Mouse (Mus musculus) bone marrow macrophage, adult 2 months (primary cell): Measurements from ENCODE around the gene Cdc45. TPM values are rescaled to one million over a fixed set of nuclear protein-coding genes. Genes with fewer than 3 reads are reported as not detected.

Source experiments
- H3K27ac ChIP-seq: 2 replicates; pipeline ENCODE4 v1.5.1; 2012; ENCODE audit warnings: low read depth, low read length; ENCODE audit not compliant: insufficient read depth
- H3K4me1 ChIP-seq: 2 replicates; pipeline ENCODE4 v1.6.1; 2012; ENCODE audit warnings: low read length; ENCODE audit not compliant: control insufficient read depth, insufficient read depth
- H3K4me3 ChIP-seq: 2 replicates; pipeline ENCODE4 v1.5.1; 2012; ENCODE audit warnings: mild to moderate bottlenecking, low read length, moderate library complexity; ENCODE audit not compliant: insufficient read depth
- CTCF ChIP-seq: IDR thresholded peaks from 2 replicates; pipeline ENCODE4 v1.5.1; 2012; ENCODE audit warnings: low read depth, mild to moderate bottlenecking, low read length, moderate library complexity
- POLR2A ChIP-seq: IDR thresholded peaks from 2 replicates; pipeline ENCODE4 v1.6.1; 2012; ENCODE audit warnings: mild to moderate bottlenecking, low read depth, low read length, borderline replicate concordance
- polyA plus RNA-seq: library from polyadenylated mRNA; stranded (reverse); fragments of >200 nt; gene quantifications from 2 replicates; pipeline ENCODE4 v1.2.4, GENCODE M21; 2012; ENCODE audit not compliant: missing spikeins, insufficient read depth, insufficient read length

The Cdc45 gene
- polyA plus RNA-seq, 1 experiment, result 9.7 TPM

GRCm38 (mm10) chr16:18829102-18829501 lies 17.3 kb upstream of the Cdc45 start:
- Histone ChIP-seq H3K4me3 (no peak overlapping the region), H3K4me1 (no peaks in the 10 kb centered on the region), H3K27ac (no peak overlapping the region)
- TF ChIP-seq POLR2A, result no peak
- no peak for TF ChIP-seq CTCF

DNA sequence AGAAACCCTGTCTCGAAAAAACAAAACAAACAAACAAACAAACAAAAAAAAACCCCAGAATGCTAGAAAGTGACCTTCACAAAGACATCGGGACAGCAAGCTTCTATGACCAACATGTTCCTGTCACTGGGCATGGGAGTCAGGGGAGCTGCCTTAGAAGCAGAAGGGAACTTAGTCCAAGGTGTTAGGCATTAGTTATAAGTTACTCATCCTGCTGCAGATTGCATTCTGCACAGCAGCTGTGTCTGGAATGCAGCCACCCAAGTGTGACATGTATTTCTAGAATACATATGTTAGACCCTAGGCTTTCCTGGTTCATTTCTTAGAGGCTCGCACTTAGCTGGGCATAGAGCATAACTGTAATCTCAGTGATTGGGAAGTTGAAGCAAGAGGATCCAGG lies 16.8 kb upstream of the Cdc45 start:
- Histone ChIP-seq H3K4me3 (no peak overlapping the region), H3K27ac (no peak overlapping the region), H3K4me1 (no peaks in the 10 kb centered on the region)
- TF ChIP-seq POLR2A, result no peak
- TF ChIP-seq CTCF, result no peak

DNA sequence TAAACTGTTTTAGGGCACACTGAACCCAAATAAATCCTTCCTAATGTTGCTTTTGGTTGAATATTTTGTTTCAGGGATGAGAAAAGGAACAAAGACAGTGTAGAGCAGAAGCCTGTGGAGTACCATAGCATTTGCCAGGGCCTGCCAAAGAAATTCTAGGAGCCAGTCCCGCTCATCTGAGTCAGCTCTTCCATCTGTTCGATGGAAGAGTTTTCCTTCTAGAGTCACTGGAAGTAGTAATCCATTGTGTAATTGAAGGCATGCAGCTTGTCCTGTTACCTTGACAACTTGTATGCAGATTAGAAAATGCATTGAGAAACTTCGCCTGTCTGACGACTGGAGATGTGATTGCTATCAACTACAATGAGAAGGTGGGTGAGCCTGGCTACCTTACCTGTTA lies 11.1 kb upstream of the Cdc45 start:
- TF ChIP-seq POLR2A (no peak), CTCF (no peak)
- Histone ChIP-seq H3K27ac (no peak overlapping the region), H3K4me3 (no peak overlapping the region), H3K4me1 (no peaks in the 10 kb centered on the region)

GRCm38 (mm10) chr16:18822356-18822755 lies 10.6 kb upstream of the Cdc45 start:
- Histone ChIP-seq H3K4me3 (no peak overlapping the region), H3K27ac (no peak overlapping the region), H3K4me1 (no peaks in the 10 kb centered on the region)
- TF ChIP-seq POLR2A (no peak), CTCF (no peak)

DNA sequence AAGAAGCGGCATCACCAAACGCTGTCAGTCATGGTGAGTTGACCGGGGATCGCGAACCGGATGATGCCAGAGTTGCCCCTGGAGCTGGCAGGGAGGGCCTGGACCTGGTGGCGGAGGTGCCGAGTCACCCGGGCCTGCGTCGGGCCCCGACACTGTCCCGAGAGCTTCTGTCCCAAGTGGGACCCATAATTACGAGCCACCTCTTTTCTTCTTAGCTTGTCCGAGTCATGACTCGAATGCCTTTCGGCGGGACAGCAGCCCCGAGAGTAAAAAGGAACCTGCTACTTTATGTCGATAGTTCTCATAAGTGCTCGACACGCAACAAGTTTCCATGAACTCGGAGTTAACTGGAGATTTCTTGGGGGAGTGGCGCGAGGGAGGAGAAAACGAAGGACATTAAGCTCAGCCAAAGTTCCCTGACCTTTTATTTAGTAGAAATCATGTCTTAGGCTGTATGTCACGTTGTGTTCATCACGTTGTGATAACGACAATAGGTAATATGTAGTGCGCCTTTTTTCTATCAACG lies 661 bp upstream of the Cdc45 start:
- Histone ChIP-seq H3K4me1 (peaks cover 9% of the 10 kb centered on the region), H3K27ac (peak overlapping the region; percentile 76), H3K4me3 (peak overlapping the region; percentile 96)
- no peak for TF ChIP-seq CTCF
- TF ChIP-seq POLR2A, result no peak

- Histone ChIP-seq H3K4me1 (peaks cover 9% of the 10 kb centered on the region), H3K27ac (no peak overlapping the region), H3K4me3 (peak overlapping the region; percentile 96)
- TF ChIP-seq CTCF (no peak), POLR2A (no peak)
Observed at GRCm38 (mm10) chr16:18811032-18811431, 755 bp downstream of the Cdc45 start.

DNA sequence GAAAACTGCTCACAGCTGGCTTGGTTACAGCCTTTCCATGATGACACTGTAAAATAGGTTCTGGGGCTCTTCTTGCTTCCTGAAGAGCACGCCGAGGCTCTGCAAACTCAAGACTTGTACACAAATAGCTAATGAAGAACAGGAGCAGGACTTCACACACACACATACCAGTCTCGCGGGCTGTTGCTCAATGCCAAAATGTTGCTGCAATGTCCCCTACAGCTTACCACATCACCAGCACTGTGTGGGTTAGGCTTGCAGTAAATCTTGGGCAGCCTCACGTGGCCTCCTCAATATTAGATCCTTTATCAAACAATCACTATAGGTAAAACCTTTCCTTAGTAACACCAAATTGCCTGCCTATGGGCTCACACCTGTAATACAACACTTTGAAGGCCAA lies 2.8 kb downstream of the Cdc45 start:
- Histone ChIP-seq H3K27ac (peak overlapping the region; percentile 41), H3K4me3 (no peak overlapping the region), H3K4me1 (peaks cover 9% of the 10 kb centered on the region)
- TF ChIP-seq POLR2A (no peak), CTCF (no peak)

DNA sequence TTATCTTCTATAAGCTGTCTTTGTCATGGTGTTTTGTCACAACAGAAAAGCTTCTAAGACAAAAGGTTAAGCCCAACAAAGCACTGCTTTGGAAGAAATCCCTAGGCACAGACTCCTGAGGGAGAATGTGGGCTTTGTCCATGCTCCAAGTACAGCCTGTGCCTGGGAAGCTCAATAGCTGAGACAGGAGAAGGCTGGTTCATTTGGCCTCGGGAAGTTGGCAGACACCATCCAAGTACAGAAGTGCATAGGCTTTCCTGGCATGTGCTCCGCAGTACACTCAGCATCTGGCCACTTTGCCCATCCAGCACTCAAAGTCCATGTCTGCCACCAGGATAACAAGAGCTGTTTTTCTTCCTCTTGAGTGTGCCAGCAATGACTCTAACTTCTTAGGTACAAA lies 6.0 kb downstream of the Cdc45 start:
- no peak overlapping the region for H3K27ac ChIP-seq
- peaks cover 5% of the 10 kb centered on the region for H3K4me1 ChIP-seq
- no peak overlapping the region for H3K4me3 ChIP-seq
- no peak for TF ChIP-seq POLR2A
- TF ChIP-seq CTCF, result no peak

DNA sequence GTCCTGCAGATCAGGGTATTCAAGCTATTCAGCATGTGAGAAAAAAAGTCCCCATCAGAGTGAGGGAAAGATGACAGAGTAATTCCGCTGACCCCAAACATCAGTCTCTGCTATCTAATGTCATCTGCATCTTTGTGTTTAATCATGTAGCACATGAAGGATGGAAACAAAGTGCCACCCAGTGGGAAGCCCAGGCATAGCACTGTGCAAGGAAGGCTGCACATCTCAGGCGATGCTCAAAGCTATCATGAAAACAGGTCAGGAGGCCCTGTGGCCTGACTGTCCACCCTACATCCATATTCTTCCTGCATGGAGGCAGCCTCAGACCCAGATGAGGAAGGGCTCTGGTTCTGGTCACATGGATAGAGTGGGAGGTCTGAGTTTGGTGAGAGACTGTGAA lies 12.9 kb downstream of the Cdc45 start:
- TF ChIP-seq POLR2A (no peak), CTCF (peak; percentile 35; the same call in 1 of the 2 replicates)
- Histone ChIP-seq H3K27ac (no peak overlapping the region), H3K4me1 (no peaks in the 10 kb centered on the region), H3K4me3 (no peak overlapping the region)

- Histone ChIP-seq H3K27ac (no peak overlapping the region), H3K4me3 (no peak overlapping the region), H3K4me1 (no peaks in the 10 kb centered on the region)
- TF ChIP-seq CTCF, result no peak
- no peak for TF ChIP-seq POLR2A
Observed at GRCm38 (mm10) chr16:18798151-18798550, 13.6 kb downstream of the Cdc45 start.

GRCm38 (mm10) chr16:18796645-18797044 lies 15.1 kb downstream of the Cdc45 start:
- no peak overlapping the region for H3K4me3 ChIP-seq
- no peaks in the 10 kb centered on the region for H3K4me1 ChIP-seq
- no peak overlapping the region for H3K27ac ChIP-seq
- no peak for TF ChIP-seq POLR2A
- no peak for TF ChIP-seq CTCF
